Mouse (Mus musculus) G1E (cell line): ENCODE measurements around the gene Slc34a3.

ENCODE experiments used
- CTCF ChIP-seq: IDR thresholded peaks from 2 replicates; pipeline ENCODE4 v1.5.1; 2012; ENCODE audit warnings: low read depth, low read length, inconsistent platforms, mixed read lengths
- GATA1 ChIP-seq: IDR thresholded peaks from 2 replicates; pipeline ENCODE4 v1.6.1; 2012; ENCODE audit warnings: borderline replicate concordance, low read length, inconsistent platforms, mixed read lengths

GRCm38 (mm10) chr2:25197191-25197590 lies 37.0 kb downstream of the Slc34a3 start:
- no peak for TF ChIP-seq GATA1
- TF ChIP-seq CTCF = no peak
